Mouse (Mus musculus): ENCODE results near the gene Klf14. TPM values are rescaled to one million over a fixed set of nuclear protein-coding genes. Genes with fewer than 3 reads are reported as not detected.

Klf14 gene
- not detected for polyA plus RNA-seq (2017; shearing (Covaris generic))

DNA sequence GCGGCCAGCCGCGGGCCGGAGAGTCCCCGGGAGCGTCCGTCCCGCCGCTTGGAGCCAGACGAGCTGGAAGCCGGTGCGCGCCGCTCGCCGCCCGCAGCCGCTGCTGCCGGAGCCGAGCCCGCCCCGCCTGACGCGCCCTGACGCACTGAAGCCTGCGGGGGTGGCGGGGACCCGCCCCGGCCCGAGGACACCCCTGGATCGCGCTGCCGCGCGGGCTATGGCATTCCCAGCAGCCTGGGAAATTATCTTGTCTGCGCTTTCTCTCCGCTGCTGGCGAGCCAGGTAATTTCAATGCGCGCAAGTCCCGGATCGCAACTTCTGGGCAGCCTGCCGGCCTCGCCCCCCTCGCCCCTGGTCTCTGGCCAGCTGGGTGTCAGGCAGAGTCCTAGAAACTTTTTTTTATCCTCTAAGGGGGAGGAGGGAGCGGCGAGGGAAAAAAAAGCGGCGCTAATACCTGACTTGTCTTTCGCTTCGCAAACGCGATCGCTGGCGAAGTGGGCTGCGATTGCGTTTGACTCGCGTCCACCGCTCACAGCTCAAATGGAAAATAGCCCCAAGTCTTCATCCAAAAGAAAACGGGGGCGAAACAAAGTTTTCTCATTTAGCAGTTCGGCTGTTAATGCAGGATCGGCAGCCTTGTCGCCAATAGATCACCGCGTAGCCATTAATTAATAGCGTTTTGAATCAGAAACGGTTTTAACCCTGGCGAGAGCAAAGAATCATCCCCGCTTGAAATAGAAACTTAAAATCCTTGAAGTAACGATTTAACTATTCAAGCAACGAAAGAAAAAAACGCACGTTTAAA lies at the start of gene Klf14:
Gene Klf14 (minus strand): TSS at position 343 of the 805 bp plus-strand sequence.

DNA sequence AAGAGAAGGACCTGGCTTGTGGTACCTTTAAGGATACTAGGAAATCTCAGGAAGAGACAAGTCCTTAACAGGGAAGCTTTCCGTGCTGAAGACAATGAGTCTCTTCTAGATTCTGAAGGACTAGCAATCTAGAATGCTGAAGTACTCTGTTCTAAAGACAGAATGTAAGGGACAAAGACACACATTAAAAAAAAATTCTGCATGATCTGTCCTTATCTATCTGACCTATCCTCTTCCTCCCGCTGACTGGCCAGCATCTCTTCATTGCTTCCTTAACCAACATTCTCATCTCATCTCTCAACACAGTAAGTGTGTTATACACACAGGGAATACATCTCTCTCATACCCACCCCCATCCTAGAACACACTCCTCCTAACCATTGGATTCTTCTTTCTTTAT lies 43.4 kb downstream of the Klf14 start, which contains the start of gene Tsga13:
Gene Tsga13 (minus strand): TSS at position 101 of the 400 bp plus-strand sequence.

Other genes with a start within 250 kb of the Klf14 start
- gene Mest, start 235.5 kb downstream of the Klf14 start, polyA plus RNA-seq (2017; shearing (Covaris generic)): 1.1 TPM
- gene Copg2, start 62.3 kb downstream of the Klf14 start, polyA plus RNA-seq (2017; shearing (Covaris generic)): 64.1 TPM
- not detected for gene Tsga13, start 43.5 kb downstream of the Klf14 start, polyA plus RNA-seq (2017; shearing (Covaris generic))